Mouse (Mus musculus): Measurements from ENCODE around the gene Mecr. TPM values are rescaled to one million over a fixed set of nuclear protein-coding genes. Genes with fewer than 3 reads are reported as not detected.
A peak's percentile ranks its signal among the peaks of the same experiment; 100 is the strongest.

The Mecr gene
- polyA plus RNA-seq, 1 experiment: 16.7 TPM

- no peaks in the 10 kb centered on the region for H3K4me1 ChIP-seq (ENCODE audit: control insufficient read depth, insufficient read depth, low read length)
- TF ChIP-seq POLR2A (IDR thresholded peaks at IDR 0.05; ENCODE audit: low read depth, low read length) (no peak), CTCF (IDR thresholded peaks at IDR 0.05; ENCODE audit: borderline replicate concordance, insufficient read depth, low read length) (no peak)
- H3K4me3 ChIP-seq (ENCODE audit: insufficient read depth, low read length): no peak overlapping the region
- H3K27ac ChIP-seq (ENCODE audit: insufficient read depth, low read length): no peak overlapping the region
Measured at GRCm38 (mm10) chr4:131901090-131901489, 57.8 kb downstream of the Mecr start.

- Histone ChIP-seq H3K27ac (ENCODE audit: insufficient read depth, low read length) (no peak overlapping the region), H3K4me1 (ENCODE audit: control insufficient read depth, insufficient read depth, low read length) (no peaks in the 10 kb centered on the region), H3K4me3 (ENCODE audit: insufficient read depth, low read length) (no peak overlapping the region)
- peak; percentile 60; the same call in 1 of the 2 replicates for TF ChIP-seq CTCF (IDR thresholded peaks at IDR 0.05; ENCODE audit: borderline replicate concordance, insufficient read depth, low read length)
- TF ChIP-seq POLR2A (IDR thresholded peaks at IDR 0.05; ENCODE audit: low read depth, low read length): no peak
Measured at GRCm38 (mm10) chr4:131904478-131904877, 61.2 kb downstream of the Mecr start.

GRCm38 (mm10) chr4:131906423-131906822, 63.2 kb downstream of the Mecr start:
- TF ChIP-seq POLR2A (IDR thresholded peaks at IDR 0.05; ENCODE audit: low read depth, low read length) (no peak), CTCF (IDR thresholded peaks at IDR 0.05; ENCODE audit: borderline replicate concordance, insufficient read depth, low read length) (no peak)
- no peak overlapping the region for H3K4me3 ChIP-seq (ENCODE audit: insufficient read depth, low read length)
- H3K27ac ChIP-seq (ENCODE audit: insufficient read depth, low read length): no peak overlapping the region
- peaks cover 4% of the 10 kb centered on the region; the same call in 1 of the 2 replicates for H3K4me1 ChIP-seq (ENCODE audit: control insufficient read depth, insufficient read depth, low read length)

GRCm38 (mm10) chr4:131907912-131908311, 64.6 kb downstream of the Mecr start:
- H3K4me1 ChIP-seq (ENCODE audit: control insufficient read depth, insufficient read depth, low read length): peaks cover 4% of the 10 kb centered on the region; the same call in 1 of the 2 replicates
- TF ChIP-seq POLR2A (IDR thresholded peaks at IDR 0.05; ENCODE audit: low read depth, low read length) (no peak), CTCF (IDR thresholded peaks at IDR 0.05; ENCODE audit: borderline replicate concordance, insufficient read depth, low read length) (no peak)
- no peak overlapping the region for H3K27ac ChIP-seq (ENCODE audit: insufficient read depth, low read length)
- no peak overlapping the region for H3K4me3 ChIP-seq (ENCODE audit: insufficient read depth, low read length)

- TF ChIP-seq CTCF (IDR thresholded peaks at IDR 0.05; ENCODE audit: borderline replicate concordance, insufficient read depth, low read length) (no peak), POLR2A (IDR thresholded peaks at IDR 0.05; ENCODE audit: low read depth, low read length) (no peak)
- no peak overlapping the region for H3K27ac ChIP-seq (ENCODE audit: insufficient read depth, low read length)
- H3K4me3 ChIP-seq (ENCODE audit: insufficient read depth, low read length): no peak overlapping the region
- H3K4me1 ChIP-seq (ENCODE audit: control insufficient read depth, insufficient read depth, low read length): peaks cover 4% of the 10 kb centered on the region; the same call in 1 of the 2 replicates
Measured at GRCm38 (mm10) chr4:131910237-131910994, 67.1 kb downstream of the Mecr start.

- no peak overlapping the region for H3K4me3 ChIP-seq (ENCODE audit: insufficient read depth, low read length)
- TF ChIP-seq POLR2A (IDR thresholded peaks at IDR 0.05; ENCODE audit: low read depth, low read length) (no peak), CTCF (IDR thresholded peaks at IDR 0.05; ENCODE audit: borderline replicate concordance, insufficient read depth, low read length) (no peak)
- peaks cover 4% of the 10 kb centered on the region; the same call in 1 of the 2 replicates for H3K4me1 ChIP-seq (ENCODE audit: control insufficient read depth, insufficient read depth, low read length)
- no peak overlapping the region for H3K27ac ChIP-seq (ENCODE audit: insufficient read depth, low read length)
Measured at GRCm38 (mm10) chr4:131911521-131911920, 68.3 kb downstream of the Mecr start.

GRCm38 (mm10) chr4:131913526-131913925, 70.3 kb downstream of the Mecr start:
- TF ChIP-seq CTCF (IDR thresholded peaks at IDR 0.05; ENCODE audit: borderline replicate concordance, insufficient read depth, low read length) (no peak), POLR2A (IDR thresholded peaks at IDR 0.05; ENCODE audit: low read depth, low read length) (no peak)
- Histone ChIP-seq H3K4me3 (ENCODE audit: insufficient read depth, low read length) (no peak overlapping the region), H3K27ac (ENCODE audit: insufficient read depth, low read length) (no peak overlapping the region), H3K4me1 (ENCODE audit: control insufficient read depth, insufficient read depth, low read length) (peaks cover 4% of the 10 kb centered on the region; the same call in 1 of the 2 replicates)

- Histone ChIP-seq H3K27ac (ENCODE audit: insufficient read depth, low read length) (no peak overlapping the region), H3K4me3 (ENCODE audit: insufficient read depth, low read length) (no peak overlapping the region), H3K4me1 (ENCODE audit: control insufficient read depth, insufficient read depth, low read length) (peaks cover 4% of the 10 kb centered on the region; the same call in 1 of the 2 replicates)
- no peak for TF ChIP-seq CTCF (IDR thresholded peaks at IDR 0.05; ENCODE audit: borderline replicate concordance, insufficient read depth, low read length)
- TF ChIP-seq POLR2A (IDR thresholded peaks at IDR 0.05; ENCODE audit: low read depth, low read length): no peak
Measured at GRCm38 (mm10) chr4:131914046-131914643, 70.9 kb downstream of the Mecr start.

- Histone ChIP-seq H3K4me1 (ENCODE audit: control insufficient read depth, insufficient read depth, low read length) (peaks cover 4% of the 10 kb centered on the region; the same call in 1 of the 2 replicates), H3K4me3 (ENCODE audit: insufficient read depth, low read length) (0 out of 2 replicates have a peak overlapping the region, but pooled peaks have one; percentile 4), H3K27ac (ENCODE audit: insufficient read depth, low read length) (no peak overlapping the region)
- TF ChIP-seq CTCF (IDR thresholded peaks at IDR 0.05; ENCODE audit: borderline replicate concordance, insufficient read depth, low read length) (no peak), POLR2A (IDR thresholded peaks at IDR 0.05; ENCODE audit: low read depth, low read length) (peak; percentile 48; the same call in 1 of the 2 replicates)
Measured at GRCm38 (mm10) chr4:131914891-131915469, 71.7 kb downstream of the Mecr start.
